Mouse (Mus musculus) limb, embryonic 14.5 days (tissue): ENCODE results near the gene Prkcq. TPM values are rescaled to one million over a fixed set of nuclear protein-coding genes. Genes with fewer than 3 reads are reported as not detected.

Experiments used
- ATAC-seq: fragments of 200-750 bp; cut with Nextera tagmentation; 2 replicates; pipeline ENCODE4 v1.8.0; 2017; ENCODE audit warnings: low read depth, moderate number of reproducible peaks, moderate TSS enrichment; ENCODE audit not compliant: low FRiP score
- DNase-seq: peaks from one replicate; pipeline ENCODE4 v3.0.0-alpha.2; 2015; ENCODE audit warnings: low spot score
- H3K27ac ChIP-seq: fragments of 300-500 bp; sonication (generic); replicated peaks from 2 replicates; pipeline ENCODE4 v1.5.1; 2014; ENCODE audit warnings: low read depth, mild to moderate bottlenecking, low read length, moderate library complexity, mixed read lengths
- H3K27me3 ChIP-seq: fragments of 300-500 bp; sonication (generic); 2 replicates; pipeline ENCODE4 v1.6.1; 2014; ENCODE audit warnings: low read length, mixed read lengths; ENCODE audit not compliant: control insufficient read depth, insufficient read depth
- H3K36me3 ChIP-seq: fragments of 300-500 bp; sonication (generic); 2 replicates; pipeline ENCODE4 v1.6.1; 2014; ENCODE audit warnings: mild to moderate bottlenecking, low read length, moderate library complexity, mixed read lengths; ENCODE audit not compliant: control insufficient read depth, insufficient read depth
- H3K4me1 ChIP-seq: fragments of 300-500 bp; sonication (generic); 2 replicates; pipeline ENCODE4 v1.6.1; 2014; ENCODE audit warnings: antibody characterized with exemption, low read length, mixed read lengths; ENCODE audit not compliant: control insufficient read depth, insufficient read depth
- H3K4me2 ChIP-seq: fragments of 300-500 bp; sonication (generic); replicated peaks from 2 replicates; pipeline ENCODE4 v1.6.1; 2014; ENCODE audit warnings: low read depth, mild to moderate bottlenecking, low read length, moderate library complexity; ENCODE audit not compliant: severe bottlenecking
- H3K4me3 ChIP-seq: fragments of 300-500 bp; sonication (generic); replicated peaks from 2 replicates; pipeline ENCODE4 v1.5.1; 2014; ENCODE audit warnings: low read length
- H3K9ac ChIP-seq: fragments of 300-500 bp; sonication (generic); 2 replicates; pipeline ENCODE4 v1.6.1; 2014; ENCODE audit warnings: mild to moderate bottlenecking, low read depth, low read length, moderate library complexity; ENCODE audit not compliant: severe bottlenecking
- H3K9me3 ChIP-seq: fragments of 300-500 bp; sonication (generic); 2 replicates; pipeline ENCODE4 v1.6.1; 2016; ENCODE audit warnings: low read length; ENCODE audit not compliant: control insufficient read depth
- POLR2A ChIP-seq: fragments of 200-500 bp; IDR thresholded peaks from 2 replicates; pipeline ENCODE4 v1.8.0; 2012; ENCODE audit warnings: inconsistent platforms, mild to moderate bottlenecking, moderate library complexity, borderline replicate concordance; ENCODE audit not compliant: insufficient read depth, insufficient read length; ENCODE audit errors: extremely low read depth
- WGBS: fragments of 180-500 bp; shearing (Covaris S2); extraction: QIAGEN DNeasy Blood & Tissue Kit; methylation state at CpG from one replicate; pipeline ENCODE4 v1.1.7; 2014; 5-methylcytosine and 5-hydroxymethylcytosine counted together
- polyA plus RNA-seq, 2 experiments: library from polyadenylated mRNA; depleted of rRNA in 1 of 2; stranded (reverse) in 1 of 2; unstranded in 1 of 2; fragments of >200 nt; fragmentation: Nextera tagmentation in 1 of 2; extraction: Ambion mirVana in 1 of 2; gene quantifications; 2 replicates each; pipeline versions ENCODE4 v1.2.1 to v1.2.3; 2012 to 2014

The Prkcq gene
- polyA plus RNA-seq, 2 experiments: 2.5 to 3.6 TPM

DNA sequence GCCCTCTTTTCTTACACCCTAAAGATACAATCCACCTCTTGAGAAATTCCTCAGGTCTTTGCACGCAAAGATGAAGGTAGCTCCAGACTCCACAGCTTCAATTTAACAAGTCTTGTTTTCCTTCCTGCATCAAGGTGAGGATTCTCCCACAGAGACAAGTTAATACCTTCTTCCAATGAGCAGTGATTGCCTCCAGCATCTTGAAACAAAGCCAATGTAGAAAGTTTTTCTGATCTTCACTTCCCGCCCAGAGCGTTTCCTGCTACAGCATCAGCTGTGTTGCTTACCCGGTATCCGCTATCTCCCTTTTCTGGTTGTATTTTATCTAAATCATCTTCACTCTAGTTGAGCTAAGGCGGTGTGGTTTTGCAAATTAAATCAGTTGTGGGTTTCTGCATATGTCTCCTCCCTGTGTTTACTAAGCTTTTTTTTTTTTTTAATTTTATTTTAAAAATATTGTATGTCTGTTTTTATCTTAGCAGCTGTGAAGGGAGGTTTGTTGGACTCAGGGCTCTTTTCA is 21.3 kb downstream of the Prkcq start:
- H3K9me3 ChIP-seq: no peaks in the 10 kb centered on the region
- DNase-seq (no peak), ATAC-seq (no peak)
- no peak overlapping the region for H3K4me3 ChIP-seq
- H3K27me3 ChIP-seq: no peaks in the 10 kb centered on the region
- no peaks in the 10 kb centered on the region for H3K36me3 ChIP-seq
- TF ChIP-seq POLR2A: no peak
- WGBS: 81% methylated on average over 6 of the region's 6 CpGs
- no peaks in the 10 kb centered on the region for H3K4me1 ChIP-seq
- H3K9ac ChIP-seq: no peak overlapping the region
- H3K27ac ChIP-seq: no peak overlapping the region
- no peak overlapping the region for H3K4me2 ChIP-seq

DNA sequence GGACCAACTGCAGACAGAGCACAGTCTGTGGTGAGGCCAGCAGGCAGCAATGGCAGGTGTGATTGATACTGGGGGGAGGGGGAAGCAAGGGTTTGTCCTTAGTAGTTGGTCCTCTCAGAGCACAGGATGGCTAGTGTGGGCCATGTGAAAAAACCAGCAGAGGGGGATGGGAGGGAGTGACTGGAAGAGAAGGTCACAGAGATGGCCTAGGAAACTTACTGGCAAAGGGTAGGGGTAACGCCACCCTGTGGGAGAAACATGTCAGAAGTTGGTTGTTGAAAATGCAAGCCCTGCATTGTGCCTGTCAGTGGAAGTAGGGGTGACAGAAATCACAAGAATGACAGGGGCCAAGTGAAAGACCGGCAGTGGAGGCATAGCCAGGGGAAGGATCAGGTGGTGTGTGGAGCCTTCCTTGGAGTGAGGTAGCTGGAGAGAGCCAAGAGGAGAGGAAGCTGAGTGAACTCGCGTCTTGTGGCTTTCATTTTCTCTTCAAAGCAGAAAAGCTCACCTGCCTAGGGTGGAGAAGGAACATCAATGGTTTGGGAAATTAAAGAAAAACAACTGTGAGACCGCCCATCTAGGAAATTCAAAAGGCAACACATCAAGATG is 22.9 kb downstream of the Prkcq start:
- no peaks in the 10 kb centered on the region for H3K9me3 ChIP-seq
- no peak overlapping the region for H3K9ac ChIP-seq
- no peak overlapping the region for H3K27ac ChIP-seq
- WGBS: 68% methylated on average over 5 of the region's 5 CpGs
- no peak for TF ChIP-seq POLR2A
- no peak overlapping the region for H3K4me2 ChIP-seq
- H3K4me3 ChIP-seq: no peak overlapping the region
- no peaks in the 10 kb centered on the region for H3K4me1 ChIP-seq
- no peaks in the 10 kb centered on the region for H3K36me3 ChIP-seq
- DNase-seq (no peak), ATAC-seq (no peak)
- H3K27me3 ChIP-seq: no peaks in the 10 kb centered on the region

DNA sequence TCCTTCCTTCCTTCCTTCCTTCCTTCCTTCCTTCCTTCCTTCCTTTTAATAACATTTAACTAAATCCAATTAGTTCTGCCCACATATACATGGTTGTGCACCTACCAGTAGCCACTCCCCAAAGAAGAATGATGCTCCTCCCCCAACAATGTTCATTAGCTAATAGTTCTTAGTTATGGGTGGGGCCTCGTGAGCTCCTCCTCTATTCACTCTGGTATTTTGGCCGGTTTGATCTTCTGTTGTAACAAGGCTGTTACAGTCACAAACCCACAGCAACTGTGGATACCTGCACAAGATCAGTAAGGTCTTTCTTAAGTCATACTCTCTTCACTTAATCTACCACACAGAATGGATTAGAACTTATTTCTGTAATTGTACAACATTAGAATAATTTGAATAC is 24.2 kb downstream of the Prkcq start:
- ATAC-seq (no peak), DNase-seq (no peak)
- H3K27ac ChIP-seq: no peak overlapping the region
- H3K9ac ChIP-seq: no peak overlapping the region
- no peaks in the 10 kb centered on the region for H3K27me3 ChIP-seq
- 76% methylated on average over 2 of the region's 2 CpGs for WGBS
- no peak overlapping the region for H3K4me2 ChIP-seq
- no peaks in the 10 kb centered on the region for H3K4me1 ChIP-seq
- H3K4me3 ChIP-seq: no peak overlapping the region
- no peaks in the 10 kb centered on the region for H3K9me3 ChIP-seq
- no peaks in the 10 kb centered on the region for H3K36me3 ChIP-seq
- no peak for TF ChIP-seq POLR2A

DNA sequence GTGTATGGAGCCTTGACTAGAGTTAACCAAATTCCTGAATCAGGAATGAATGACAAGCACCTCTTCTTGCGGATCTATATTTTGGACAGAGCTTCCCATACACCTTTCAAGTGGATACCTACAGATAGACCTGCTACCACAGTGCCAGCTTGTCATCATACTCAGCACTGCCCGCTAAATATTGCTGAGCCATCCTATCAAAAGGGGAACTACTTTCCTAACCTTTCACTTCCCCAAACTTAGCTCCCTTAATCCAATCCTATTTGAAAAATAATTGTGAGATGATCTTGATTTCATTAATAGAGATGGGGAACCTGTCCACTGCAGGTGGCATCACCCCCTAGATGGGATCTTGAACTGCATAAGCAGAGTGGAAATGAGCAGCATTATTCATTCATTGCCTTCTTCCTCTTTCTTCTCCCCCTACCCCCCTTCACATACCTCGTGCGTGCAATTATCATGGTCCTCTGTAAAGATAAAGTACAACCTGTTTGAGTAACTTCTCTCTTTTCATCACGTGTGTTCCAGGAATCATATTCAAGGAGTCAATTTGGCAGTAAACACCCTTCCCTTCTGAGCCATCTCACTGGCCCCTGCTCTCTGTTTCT is 25.1 kb downstream of the Prkcq start:
- Histone ChIP-seq H3K27me3 (no peaks in the 10 kb centered on the region), H3K4me2 (no peak overlapping the region), H3K4me3 (no peak overlapping the region), H3K27ac (no peak overlapping the region), H3K9ac (no peak overlapping the region), H3K36me3 (no peaks in the 10 kb centered on the region), H3K9me3 (no peaks in the 10 kb centered on the region), H3K4me1 (no peaks in the 10 kb centered on the region)
- 77% methylated on average over 5 of the region's 5 CpGs for WGBS
- no peak for TF ChIP-seq POLR2A
- DNase-seq (no peak), ATAC-seq (no peak)

DNA sequence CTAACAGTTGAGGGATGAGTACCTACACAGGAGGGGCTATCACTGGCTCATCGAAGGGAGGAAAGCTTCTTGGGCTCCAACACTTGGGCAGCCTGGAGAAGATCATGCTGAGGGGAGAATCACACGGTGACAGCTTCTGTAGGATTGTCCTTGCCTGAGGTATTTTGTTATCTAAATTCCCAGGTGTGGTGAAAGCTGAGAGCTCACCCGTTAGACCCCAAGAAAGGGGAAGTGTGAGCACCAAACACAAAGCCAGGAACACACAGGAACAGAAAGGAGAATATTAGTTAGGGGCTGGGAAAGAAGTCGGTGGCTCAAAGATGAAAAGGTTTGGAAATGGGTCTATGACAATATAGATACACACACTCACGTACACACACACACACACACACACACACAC is 27.7 kb downstream of the Prkcq start:
- no peak for TF ChIP-seq POLR2A
- Histone ChIP-seq H3K9ac (no peak overlapping the region), H3K27me3 (no peaks in the 10 kb centered on the region), H3K36me3 (no peaks in the 10 kb centered on the region), H3K4me3 (no peak overlapping the region), H3K4me2 (no peak overlapping the region), H3K27ac (no peak overlapping the region), H3K4me1 (no peaks in the 10 kb centered on the region), H3K9me3 (no peaks in the 10 kb centered on the region)
- 75% methylated on average over 5 of the region's 5 CpGs for WGBS
- DNase-seq (no peak), ATAC-seq (no peak)
